Mouse (Mus musculus) forebrain, embryonic 14.5 days (tissue): Measurements from ENCODE around the gene Kat6b. TPM values are rescaled to one million over a fixed set of nuclear protein-coding genes. Genes with fewer than 3 reads are reported as not detected.
"Not testable (repeated sequence)": the region's sequence is repeated elsewhere in the genome, so short reads cannot be mapped to it uniquely, and the experiment has no call there.

Experiments
- ATAC-seq: fragments of 200-750 bp; cut with Nextera tagmentation; 2 replicates; pipeline ENCODE4 v1.8.0; 2017; ENCODE audit warnings: mild to moderate bottlenecking, moderate library complexity
- DNase-seq: peaks from one replicate; pipeline ENCODE4 v3.0.0-alpha.2; 2015; ENCODE audit warnings: low spot score
- H3K27ac ChIP-seq: fragments of 300-500 bp; sonication (generic); 2 replicates; pipeline ENCODE4 v1.5.1; 2014; ENCODE audit warnings: low read depth, mild to moderate bottlenecking, control low read depth, low read length, moderate library complexity
- H3K27me3 ChIP-seq: fragments of 300-500 bp; sonication (generic); replicated peaks from 2 replicates; pipeline ENCODE4 v1.6.1; 2014; ENCODE audit warnings: low read length, control low read depth, mixed read lengths; ENCODE audit not compliant: control insufficient read depth, insufficient read depth
- H3K36me3 ChIP-seq: fragments of 300-500 bp; sonication (generic); 2 replicates; pipeline ENCODE4 v1.6.1; 2014; ENCODE audit warnings: low read length, control low read depth; ENCODE audit not compliant: control insufficient read depth, insufficient read depth
- H3K4me1 ChIP-seq: fragments of 300-500 bp; sonication (generic); 2 replicates; pipeline ENCODE4 v1.6.1; 2014; ENCODE audit warnings: antibody characterized with exemption, low read length, control low read depth; ENCODE audit not compliant: control insufficient read depth, insufficient read depth
- H3K4me2 ChIP-seq: fragments of 300-500 bp; sonication (generic); 2 replicates; pipeline ENCODE4 v1.6.1; 2014; ENCODE audit warnings: mild to moderate bottlenecking, control low read depth, low read length
- H3K4me3 ChIP-seq: fragments of 300-500 bp; sonication (generic); 2 replicates; pipeline ENCODE4 v1.5.1; 2014; ENCODE audit warnings: low read depth, low read length, control low read depth
- H3K9ac ChIP-seq: fragments of 300-500 bp; sonication (generic); 2 replicates; pipeline ENCODE4 v1.6.1; 2014; ENCODE audit warnings: mild to moderate bottlenecking, low read length, control low read depth, moderate library complexity
- H3K9me3 ChIP-seq: fragments of 300-500 bp; sonication (generic); replicated peaks from 2 replicates; pipeline ENCODE4 v1.6.1; 2016; ENCODE audit warnings: low read length, control low read depth, mixed read lengths; ENCODE audit not compliant: control insufficient read depth
- WGBS: fragments of 180-500 bp; shearing (Covaris S2); extraction: QIAGEN DNeasy Blood & Tissue Kit; methylation state at CpG from one replicate; pipeline ENCODE4 v1.1.7; 2014; 5-methylcytosine and 5-hydroxymethylcytosine counted together
- polyA plus RNA-seq: library from polyadenylated mRNA; unstranded; fragments of >200 nt; fragmentation: Nextera tagmentation; extraction: Ambion mirVana; gene quantifications from 2 replicates; pipeline ENCODE4 v1.2.1, GENCODE M21; 2014

Kat6b gene
- polyA plus RNA-seq, 1 experiment from 2014 or later = 28.8 TPM

- ATAC-seq (no peak), DNase-seq (no peak)
- Histone ChIP-seq H3K36me3 (peaks cover 9% of the 10 kb centered on the region; the same call in 1 of the 2 replicates), H3K27ac (no peak overlapping the region), H3K27me3 (no peaks in the 10 kb centered on the region), H3K9me3 (no peaks in the 10 kb centered on the region), H3K4me3 (no peak overlapping the region), H3K9ac (no peak overlapping the region), H3K4me2 (no peak overlapping the region), H3K4me1 (peaks cover 16% of the 10 kb centered on the region)
- WGBS = 75% methylated on average over 5 of the region's 5 CpGs
Measured at GRCm38 (mm10) chr14:21507046-21507445, 25.8 kb downstream of the Kat6b start.

DNA sequence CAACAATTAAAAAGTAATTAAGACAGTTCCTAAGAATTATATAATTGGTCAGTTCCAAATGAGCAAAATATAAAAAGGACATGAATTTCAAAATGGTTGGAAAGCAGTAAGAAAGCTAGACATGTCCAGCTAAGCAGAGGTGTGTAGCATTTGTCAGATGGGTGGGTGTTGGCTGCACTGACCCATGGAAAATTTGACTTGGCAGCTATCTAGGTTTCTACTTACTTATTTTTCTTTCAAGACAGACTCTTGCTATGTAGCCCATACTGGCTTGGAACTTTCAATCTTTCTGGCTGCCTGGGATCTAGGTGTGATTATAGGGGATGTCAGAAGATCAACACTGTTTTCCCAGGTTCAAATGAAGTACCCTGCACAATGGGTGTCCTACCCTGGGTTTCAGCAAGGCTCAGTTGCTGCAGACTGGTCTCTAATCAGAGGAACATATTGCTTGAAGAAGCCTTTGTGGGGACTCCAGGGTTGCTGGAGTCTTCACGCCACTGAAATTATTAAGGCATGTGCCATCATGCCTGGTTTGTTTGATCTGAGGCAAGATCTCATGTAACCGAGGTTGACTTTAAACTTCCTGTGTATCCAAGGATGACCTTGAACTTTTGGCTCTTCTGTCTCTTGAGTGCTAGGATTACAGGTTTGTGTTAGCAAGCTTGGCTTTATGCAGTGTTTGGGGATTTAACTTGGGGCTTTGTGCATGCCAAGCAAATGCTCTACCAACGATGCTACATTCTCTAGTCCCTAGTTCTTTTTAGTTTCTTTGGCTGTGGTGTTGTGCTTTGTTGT lies 28.1 kb downstream of the Kat6b start:
- H3K4me3 ChIP-seq = no peak overlapping the region
- no peak for DNase-seq
- no peak overlapping the region for H3K4me2 ChIP-seq
- H3K9me3 ChIP-seq = no peaks in the 10 kb centered on the region
- no peak overlapping the region for H3K9ac ChIP-seq
- H3K4me1 ChIP-seq = no peaks in the 10 kb centered on the region
- 80% methylated on average over 3 of the region's 3 CpGs for WGBS
- no peak for ATAC-seq
- H3K36me3 ChIP-seq = peaks cover 6% of the 10 kb centered on the region; the same call in 1 of the 2 replicates
- H3K27me3 ChIP-seq = no peaks in the 10 kb centered on the region
- no peak overlapping the region for H3K27ac ChIP-seq

- H3K4me2 ChIP-seq = no peak overlapping the region
- H3K4me3 ChIP-seq = no peak overlapping the region
- no peaks in the 10 kb centered on the region for H3K9me3 ChIP-seq
- no peaks in the 10 kb centered on the region for H3K27me3 ChIP-seq
- H3K36me3 ChIP-seq = peaks cover under 1% of the 10 kb centered on the region
- H3K9ac ChIP-seq = no peak overlapping the region
- 77% methylated on average over 6 of the region's 6 CpGs for WGBS
- ATAC-seq (no peak), DNase-seq (no peak)
- no peaks in the 10 kb centered on the region for H3K4me1 ChIP-seq
- H3K27ac ChIP-seq = no peak overlapping the region
Measured at GRCm38 (mm10) chr14:21511438-21511837, 30.2 kb downstream of the Kat6b start.

DNA sequence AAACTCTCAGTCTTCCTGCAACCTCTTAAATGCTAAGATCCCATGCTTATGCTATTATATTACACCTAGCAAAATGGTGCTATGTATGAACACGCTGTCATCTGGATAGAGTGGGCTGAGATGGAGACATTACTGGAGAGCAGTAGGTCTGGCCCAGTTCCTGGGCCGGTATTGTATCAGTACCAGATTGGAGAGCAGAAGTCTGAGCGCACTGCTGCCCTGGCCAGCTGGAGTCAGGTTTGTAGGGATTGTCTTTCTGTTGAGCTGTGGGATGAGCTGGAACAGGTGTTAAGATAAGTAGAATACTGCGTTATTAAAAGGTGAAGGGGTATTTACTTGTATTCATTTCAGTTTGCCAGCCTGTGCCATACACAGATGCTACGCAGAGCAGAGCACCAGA lies 34.3 kb downstream of the Kat6b start:
- no peak overlapping the region for H3K4me2 ChIP-seq
- DNase-seq (no peak), ATAC-seq (no peak)
- H3K27me3 ChIP-seq = no peaks in the 10 kb centered on the region
- WGBS = 93% methylated on average over 5 of the region's 5 CpGs
- 0 out of 2 replicates have a peak, but pooled peaks cover 1% of the 10 kb centered on the region for H3K4me1 ChIP-seq
- H3K9ac ChIP-seq = no peak overlapping the region
- H3K4me3 ChIP-seq = no peak overlapping the region
- no peaks in the 10 kb centered on the region for H3K9me3 ChIP-seq
- no peak overlapping the region for H3K27ac ChIP-seq
- H3K36me3 ChIP-seq = peaks cover 25% of the 10 kb centered on the region

- H3K4me3 ChIP-seq = no peak overlapping the region
- peaks cover 22% of the 10 kb centered on the region for H3K4me1 ChIP-seq
- ATAC-seq = no peak
- no peak overlapping the region for H3K4me2 ChIP-seq
- no peaks in the 10 kb centered on the region for H3K27me3 ChIP-seq
- H3K27ac ChIP-seq = no peak overlapping the region
- no peak for DNase-seq
- H3K9ac ChIP-seq = no peak overlapping the region
- peaks cover 25% of the 10 kb centered on the region for H3K36me3 ChIP-seq
- H3K9me3 ChIP-seq = no peaks in the 10 kb centered on the region
- WGBS = 90% methylated on average over 3 of the region's 3 CpGs
Measured at GRCm38 (mm10) chr14:21519307-21519706, 38.1 kb downstream of the Kat6b start.

- DNase-seq (no peak), ATAC-seq (no peak)
- no peaks in the 10 kb centered on the region for H3K9me3 ChIP-seq
- H3K27me3 ChIP-seq = no peaks in the 10 kb centered on the region
- no peak overlapping the region for H3K27ac ChIP-seq
- H3K9ac ChIP-seq = no peak overlapping the region
- H3K36me3 ChIP-seq = peaks cover 25% of the 10 kb centered on the region
- no peak overlapping the region for H3K4me2 ChIP-seq
- no peak overlapping the region for H3K4me3 ChIP-seq
- peaks cover 26% of the 10 kb centered on the region for H3K4me1 ChIP-seq
- 95% methylated on average over 7 of the region's 7 CpGs for WGBS
Measured at GRCm38 (mm10) chr14:21520496-21520895, 39.3 kb downstream of the Kat6b start.

DNA sequence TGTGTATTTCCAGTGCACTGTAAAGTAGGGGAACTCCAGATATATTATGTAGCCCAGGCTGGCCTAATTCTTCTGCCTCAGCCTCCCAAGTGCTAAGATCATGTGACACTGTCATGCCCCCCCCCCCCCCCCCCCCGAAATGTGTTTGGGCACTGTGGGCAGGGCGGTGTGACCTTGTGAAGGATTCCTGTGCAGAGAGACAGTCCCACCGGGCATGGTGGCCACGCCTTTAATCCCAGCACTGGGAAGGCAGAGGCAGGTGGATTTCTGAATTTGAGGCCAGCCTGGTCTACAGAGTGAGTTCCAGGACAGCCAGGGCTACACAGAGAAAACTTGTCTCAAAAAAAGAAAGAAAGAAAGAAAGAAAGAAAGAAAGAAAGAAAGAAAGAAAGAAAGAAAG lies 40.3 kb downstream of the Kat6b start:
- H3K9ac ChIP-seq, H3K27me3 ChIP-seq, ATAC-seq, H3K4me3 ChIP-seq, H3K9me3 ChIP-seq, H3K4me2 ChIP-seq, DNase-seq, H3K27ac ChIP-seq: not testable (repeated sequence)
- Histone ChIP-seq H3K4me1 (peaks cover 31% of the 10 kb centered on the region), H3K36me3 (peaks cover 23% of the 10 kb centered on the region)
- 83% methylated on average over 4 of the region's 4 CpGs for WGBS

DNA sequence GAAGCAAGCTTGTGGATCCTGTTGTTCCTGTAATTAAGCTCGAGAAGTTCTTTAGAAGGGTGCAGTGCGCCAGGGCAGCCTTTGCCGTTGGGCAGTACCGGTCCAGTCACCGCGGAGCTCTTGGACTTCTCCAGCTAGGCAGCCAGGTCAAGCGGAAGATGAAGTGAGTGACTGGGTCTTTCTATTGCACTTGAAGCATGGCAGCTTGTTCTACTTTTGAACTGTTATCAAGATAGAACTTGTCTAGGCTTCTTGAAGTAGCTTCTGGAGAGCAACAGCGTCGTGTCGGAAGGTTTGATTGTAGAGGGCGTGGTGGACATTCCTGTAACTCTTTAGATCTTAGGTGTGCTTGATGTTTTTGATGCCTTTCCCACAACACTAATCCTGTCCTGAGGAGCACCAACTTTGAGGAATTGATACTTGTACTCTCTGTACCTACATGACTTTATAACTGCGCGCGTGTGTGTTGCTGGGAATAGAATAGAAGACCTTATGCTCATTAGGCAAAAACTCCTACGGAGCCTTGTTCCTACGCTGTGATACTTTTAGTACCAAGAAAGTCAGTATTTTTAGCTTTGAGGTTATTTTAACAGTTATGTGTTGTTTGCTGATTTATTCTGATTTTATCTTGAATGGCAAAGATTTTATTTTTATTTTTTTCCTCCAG lies 41.2 kb downstream of the Kat6b start:
- ATAC-seq (no peak), DNase-seq (no peak)
- no peak overlapping the region for H3K9ac ChIP-seq
- H3K4me2 ChIP-seq = no peak overlapping the region
- WGBS = 85% methylated on average over 16 of the region's 16 CpGs
- no peaks in the 10 kb centered on the region for H3K9me3 ChIP-seq
- H3K27me3 ChIP-seq = no peaks in the 10 kb centered on the region
- peaks cover 31% of the 10 kb centered on the region for H3K4me1 ChIP-seq
- peaks cover 14% of the 10 kb centered on the region for H3K36me3 ChIP-seq
- H3K27ac ChIP-seq = no peak overlapping the region
- no peak overlapping the region for H3K4me3 ChIP-seq

- Histone ChIP-seq H3K27me3 (no peaks in the 10 kb centered on the region), H3K36me3 (peaks cover 8% of the 10 kb centered on the region), H3K4me1 (peaks cover 31% of the 10 kb centered on the region), H3K9me3 (no peaks in the 10 kb centered on the region), H3K4me3 (no peak overlapping the region), H3K4me2 (peak overlapping the region; percentile 15), H3K27ac (peak overlapping the region; percentile 53), H3K9ac (0 out of 2 replicates have a peak overlapping the region, but pooled peaks have one; percentile 32)
- DNase-seq = peak; percentile 47
- WGBS = 28% methylated on average over 9 of the region's 9 CpGs
- ATAC-seq = no peak
Measured at GRCm38 (mm10) chr14:21523234-21523633, 42.0 kb downstream of the Kat6b start.
